Mouse (Mus musculus) myocyte (in vitro differentiated cells): Measurements from ENCODE around the gene Stag1. TPM values are rescaled to one million over a fixed set of nuclear protein-coding genes. Genes with fewer than 3 reads are reported as not detected.

Experiments used
- H3K27me3 ChIP-seq: one replicate; pipeline ENCODE4 v1.6.1; 2011; ENCODE audit not compliant: control insufficient read depth, insufficient read depth, insufficient read length
- H3K36me3 ChIP-seq: one replicate; pipeline ENCODE4 v1.6.1; 2011; ENCODE audit not compliant: control insufficient read depth, insufficient read depth
- H3K4me2 ChIP-seq: one replicate; pipeline ENCODE4 v1.6.1; 2011; ENCODE audit warnings: low read depth, control low read depth
- H3K4me3 ChIP-seq: one replicate; pipeline ENCODE4 v1.5.1; 2011; ENCODE audit warnings: mild to moderate bottlenecking, control low read depth, moderate library complexity
- H3K79me2 ChIP-seq: one replicate; pipeline ENCODE4 v1.6.1; 2011; ENCODE audit not compliant: control insufficient read depth, insufficient read depth
- H3ac ChIP-seq: one replicate; pipeline ENCODE4 v1.6.1; 2011; ENCODE audit not compliant: control insufficient read depth, insufficient read length
- CEBPB ChIP-seq: IDR thresholded peaks from 2 replicates; pipeline ENCODE4 v1.6.1; 2011; ENCODE audit warnings: mild to moderate bottlenecking, moderate library complexity; ENCODE audit not compliant: poor library complexity, insufficient read depth, severe bottlenecking
- E2F4 ChIP-seq: IDR thresholded peaks from one replicate; pipeline ENCODE4 v1.6.1; 2011; ENCODE audit warnings: mild to moderate bottlenecking, control low read depth, moderate library complexity; ENCODE audit not compliant: insufficient read depth
- MAX ChIP-seq: IDR thresholded peaks from one replicate; pipeline ENCODE4 v1.6.1; 2011; ENCODE audit warnings: low read depth, mild to moderate bottlenecking, control low read depth
- MYOD1 ChIP-seq, 3 experiments: IDR thresholded peaks; one replicate each; pipeline ENCODE4 v1.6.1; 2011; ENCODE audit warnings: control low read depth in 2 of 3, low read depth in 2 of 3, mild to moderate bottlenecking in 2 of 3, moderate library complexity in 1 of 3; ENCODE audit not compliant: insufficient read length in 2 of 3, control insufficient read depth in 1 of 3
- MYOG ChIP-seq, 3 experiments: IDR thresholded peaks; one replicate each; pipeline ENCODE4 v1.6.1; 2011; ENCODE audit warnings: control low read depth in 2 of 3, low read depth in 2 of 3, mild to moderate bottlenecking in 2 of 3; ENCODE audit not compliant: insufficient read length in 2 of 3, control insufficient read depth in 1 of 3, insufficient read depth in 1 of 3
- POLR2A ChIP-seq: IDR thresholded peaks from one replicate; pipeline ENCODE4 v1.6.1; 2011; ENCODE audit warnings: low read depth, mild to moderate bottlenecking, control low read depth, moderate library complexity; ENCODE audit not compliant: insufficient read length
- POLR2AphosphoS2 ChIP-seq: IDR thresholded peaks from one replicate; pipeline ENCODE4 v1.6.1; 2011; ENCODE audit warnings: low read depth, control low read depth; ENCODE audit not compliant: insufficient read length
- REST ChIP-seq: IDR thresholded peaks from one replicate; pipeline ENCODE4 v1.6.1; 2011; ENCODE audit warnings: mild to moderate bottlenecking, control low read depth, moderate library complexity; ENCODE audit not compliant: insufficient read depth, insufficient read length
- SRF ChIP-seq: IDR thresholded peaks from one replicate; pipeline ENCODE4 v1.6.1; 2011; ENCODE audit warnings: low read depth; ENCODE audit not compliant: control insufficient read depth, insufficient read length
- TCF12 ChIP-seq: IDR thresholded peaks from one replicate; pipeline ENCODE4 v1.6.1; 2011; ENCODE audit warnings: mild to moderate bottlenecking, control low read depth; ENCODE audit not compliant: poor library complexity, insufficient read depth, severe bottlenecking
- TCF3 ChIP-seq: IDR thresholded peaks from one replicate; pipeline ENCODE4 v1.6.1; 2011; ENCODE audit warnings: low read depth, control low read depth; ENCODE audit not compliant: insufficient read length
- USF1 ChIP-seq: IDR thresholded peaks from one replicate; pipeline ENCODE4 v1.6.1; 2011; ENCODE audit warnings: low read depth, mild to moderate bottlenecking, control low read depth, moderate library complexity
- polyA plus RNA-seq: library from polyadenylated mRNA; unstranded; fragments of >200 nt; fragmentation: generic; extraction: Trizol; gene quantifications from one replicate; pipeline ENCODE4 v1.2.1, GENCODE M21; 2012; ENCODE audit warnings: missing spikeins

Gene Stag1
- polyA plus RNA-seq, 1 experiment = 5.9 TPM

GRCm38 (mm10) chr9:100865984-100866383, 268.4 kb downstream of the Stag1 start:
- Histone ChIP-seq H3K79me2 (no peaks in the 10 kb centered on the region), H3K4me2 (no peak overlapping the region), H3K4me3 (no peak overlapping the region), H3K27me3 (no peaks in the 10 kb centered on the region), H3ac (no peak overlapping the region), H3K36me3 (no peaks in the 10 kb centered on the region)
- TF ChIP-seq TCF12 (no peak), MAX (no peak), REST (no peak), E2F4 (no peak), MYOD1 (IDR thresholded peaks at IDR 0.05; ENCODE audit: control insufficient read depth in 1 of 3, insufficient read length in 2 of 3, low read depth in 2 of 3) (no peak), SRF (no peak), POLR2A (no peak), MYOG (IDR thresholded peaks at IDR 0.05; ENCODE audit: control insufficient read depth in 1 of 3, insufficient read depth in 1 of 3, insufficient read length in 2 of 3, low read depth in 2 of 3) (no peak), USF1 (no peak), TCF3 (no peak), POLR2AphosphoS2 (no peak), CEBPB (no peak)

DNA sequence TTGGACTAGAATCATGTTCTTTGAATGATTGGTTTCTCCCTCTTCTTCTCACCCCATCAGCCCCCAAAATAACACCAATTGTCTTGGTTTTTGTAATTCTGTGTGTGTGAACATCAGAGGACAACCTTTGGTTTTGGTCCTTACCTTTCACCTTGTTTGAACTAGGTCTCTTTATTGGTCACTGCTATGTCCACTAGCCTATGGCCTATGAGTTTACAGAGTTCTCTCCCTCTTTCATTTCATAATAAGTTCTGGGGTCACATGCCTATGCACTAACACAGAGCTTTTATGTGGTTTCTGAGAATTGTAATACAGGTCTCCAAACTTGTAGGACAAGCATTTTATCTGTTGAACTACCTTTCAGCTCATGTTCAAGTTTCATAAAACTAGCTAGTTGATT, 272.0 kb downstream of the Stag1 start:
- TF ChIP-seq E2F4 = no peak
- no peak for TF ChIP-seq REST
- no peak for TF ChIP-seq POLR2A
- no peak for TF ChIP-seq CEBPB
- TF ChIP-seq MAX = no peak
- no peak for TF ChIP-seq TCF3
- no peak for TF ChIP-seq TCF12
- no peak for TF ChIP-seq USF1
- TF ChIP-seq POLR2AphosphoS2 = no peak
- TF ChIP-seq SRF = no peak
- TF ChIP-seq MYOG (IDR thresholded peaks at IDR 0.05; ENCODE audit: control insufficient read depth in 1 of 3, insufficient read depth in 1 of 3, insufficient read length in 2 of 3, low read depth in 2 of 3) = no peak
- TF ChIP-seq MYOD1 (IDR thresholded peaks at IDR 0.05; ENCODE audit: control insufficient read depth in 1 of 3, insufficient read length in 2 of 3, low read depth in 2 of 3) = no peak
- H3K79me2 ChIP-seq = no peaks in the 10 kb centered on the region
- H3K4me3 ChIP-seq = no peak overlapping the region
- H3K36me3 ChIP-seq = no peaks in the 10 kb centered on the region
- no peak overlapping the region for H3ac ChIP-seq
- H3K27me3 ChIP-seq = no peaks in the 10 kb centered on the region
- no peak overlapping the region for H3K4me2 ChIP-seq

GRCm38 (mm10) chr9:100896111-100896510, 298.5 kb downstream of the Stag1 start:
- Histone ChIP-seq H3K4me3 (no peak overlapping the region), H3ac (no peak overlapping the region), H3K4me2 (no peak overlapping the region), H3K79me2 (no peaks in the 10 kb centered on the region), H3K36me3 (peaks cover 12% of the 10 kb centered on the region), H3K27me3 (no peaks in the 10 kb centered on the region)
- TF ChIP-seq MYOG (IDR thresholded peaks at IDR 0.05; ENCODE audit: control insufficient read depth in 1 of 3, insufficient read depth in 1 of 3, insufficient read length in 2 of 3, low read depth in 2 of 3) (no peak), TCF3 (no peak), POLR2A (no peak)

DNA sequence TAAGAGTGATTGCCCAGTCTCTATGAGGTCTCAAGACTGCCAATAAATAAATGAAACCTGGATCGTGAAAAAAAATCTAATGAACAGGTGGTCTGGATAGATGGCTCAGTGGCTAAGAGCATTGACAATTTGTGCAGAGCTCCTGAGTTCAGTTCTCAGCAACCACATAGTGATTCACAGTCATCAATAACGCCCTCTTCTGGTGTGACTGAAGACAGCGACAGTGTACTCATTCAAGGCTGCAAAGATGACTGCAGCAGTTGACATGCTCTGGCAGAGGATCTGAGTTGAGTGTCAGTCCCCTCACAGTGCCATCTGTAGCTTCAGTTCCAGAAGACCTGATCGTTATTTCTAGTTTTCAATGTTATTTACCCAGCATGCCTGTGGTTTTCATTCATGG, 300.4 kb downstream of the Stag1 start:
- no peak overlapping the region for H3ac ChIP-seq
- no peaks in the 10 kb centered on the region for H3K27me3 ChIP-seq
- H3K36me3 ChIP-seq = peaks cover 12% of the 10 kb centered on the region
- no peak for TF ChIP-seq POLR2AphosphoS2
- TF ChIP-seq TCF12 = no peak
- no peak for TF ChIP-seq TCF3
- no peak for TF ChIP-seq POLR2A
- no peak for TF ChIP-seq E2F4
- TF ChIP-seq CEBPB = no peak
- TF ChIP-seq MYOD1 (IDR thresholded peaks at IDR 0.05; ENCODE audit: control insufficient read depth in 1 of 3, insufficient read length in 2 of 3, low read depth in 2 of 3) = no peak
- no peak for TF ChIP-seq MYOG (IDR thresholded peaks at IDR 0.05; ENCODE audit: control insufficient read depth in 1 of 3, insufficient read depth in 1 of 3, insufficient read length in 2 of 3, low read depth in 2 of 3)
- TF ChIP-seq MAX = no peak
- TF ChIP-seq REST = no peak
- no peak for TF ChIP-seq USF1
- no peak for TF ChIP-seq SRF
- no peak overlapping the region for H3K4me2 ChIP-seq
- H3K79me2 ChIP-seq = no peaks in the 10 kb centered on the region
- H3K4me3 ChIP-seq = no peak overlapping the region

DNA sequence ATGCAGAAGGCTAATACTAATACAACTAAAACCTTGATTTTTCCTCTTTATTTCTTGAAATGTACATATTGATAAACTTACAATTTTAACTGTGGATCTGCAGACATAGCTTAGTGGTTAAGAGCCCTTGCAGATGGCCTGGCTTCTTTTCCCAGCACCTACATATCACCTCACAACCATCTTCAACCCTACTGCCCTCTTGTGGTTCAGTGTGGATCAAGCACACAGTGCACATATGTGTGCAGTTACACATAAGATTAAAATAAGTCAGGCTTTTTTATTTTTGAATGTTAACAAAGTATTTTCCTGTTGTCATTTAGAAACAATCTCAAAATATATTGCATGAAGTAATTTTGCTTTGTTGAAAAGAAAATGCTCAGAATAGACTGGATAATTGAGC, 312.8 kb downstream of the Stag1 start:
- no peak overlapping the region for H3K4me3 ChIP-seq
- TF ChIP-seq SRF (no peak), MYOD1 (IDR thresholded peaks at IDR 0.05; ENCODE audit: control insufficient read depth in 1 of 3, insufficient read length in 2 of 3, low read depth in 2 of 3) (no peak), TCF12 (no peak), POLR2AphosphoS2 (no peak), TCF3 (no peak), MAX (no peak)
- no peaks in the 10 kb centered on the region for H3K79me2 ChIP-seq
- no peaks in the 10 kb centered on the region for H3K36me3 ChIP-seq
- H3K27me3 ChIP-seq = no peaks in the 10 kb centered on the region
- no peak overlapping the region for H3K4me2 ChIP-seq
- no peak overlapping the region for H3ac ChIP-seq
